In genomic region chr9:63722918-63723317, GRCm38 (mm10) we compare ENCODE assay signal across 20 mouse cellular contexts. TPM values are rescaled to one million over a fixed set of nuclear protein-coding genes. Genes with fewer than 3 reads are reported as not detected.
A peak's percentile ranks its signal among the peaks of the same experiment; 100 is the strongest.
DNase-seq lines count a peak whose midpoint lies in the region; ATAC-seq and TF ChIP-seq lines count a peak whose summit lies in the region.
"Had no signal": no experiment of that assay in that cellular context is flagged by ENCODE, and none has a peak within 500 bp of the region (broad histone marks: within the 10 kb centered on the region; RNA-seq: fewer than 3 reads in every experiment).

No protein-coding gene starts in this region.

- H3K9ac ChIP-seq in lung, postnatal 0 days (replicated peaks; ENCODE audit: low read depth): no peak overlapping the region
- no peak overlapping the region for H3K9ac ChIP-seq in heart, embryonic 16.5 days (ENCODE audit: low read length)
- H3K9ac ChIP-seq: embryonic facial prominence, embryonic 13.5 days; forebrain, embryonic 13.5 days; hindbrain, embryonic 13.5 days; intestine, embryonic 15.5 days had no signal

- H3K27me3 ChIP-seq in heart, embryonic 10.5 days (ENCODE audit: insufficient read depth, poor library complexity, severe bottlenecking): no peaks in the 10 kb centered on the region
- no peaks in the 10 kb centered on the region for H3K27me3 ChIP-seq in lung, postnatal 0 days (replicated peaks; ENCODE audit: insufficient read depth, low read length)
- H3K27me3 ChIP-seq in heart, embryonic 16.5 days (ENCODE audit: control insufficient read depth, insufficient read depth, low read length): no peaks in the 10 kb centered on the region
- H3K27me3 ChIP-seq: embryonic facial prominence, embryonic 13.5 days; forebrain, embryonic 13.5 days; hindbrain, embryonic 13.5 days; intestine, embryonic 15.5 days had no signal

- no peaks in the 10 kb centered on the region for H3K36me3 ChIP-seq in heart, embryonic 10.5 days
- H3K36me3 ChIP-seq in lung, postnatal 0 days (ENCODE audit: insufficient read depth, low read length): no peaks in the 10 kb centered on the region
- H3K36me3 ChIP-seq in heart, embryonic 16.5 days (ENCODE audit: control insufficient read depth, insufficient read depth): no peaks in the 10 kb centered on the region
- H3K36me3 ChIP-seq: hindbrain, embryonic 13.5 days; intestine, embryonic 15.5 days had no signal

- H3K4me2 ChIP-seq in lung, postnatal 0 days (replicated peaks; ENCODE audit: low read depth, low read length): no peak overlapping the region
- H3K4me2 ChIP-seq in heart, embryonic 16.5 days (ENCODE audit: low read depth, low read length): peak overlapping the region; percentile 44
- H3K4me2 ChIP-seq: embryonic facial prominence, embryonic 13.5 days; forebrain, embryonic 13.5 days; hindbrain, embryonic 13.5 days; intestine, embryonic 15.5 days had no signal

- H3K4me1 ChIP-seq in heart, embryonic 10.5 days: peaks cover 99% of the 10 kb centered on the region
- H3K4me1 ChIP-seq in lung, postnatal 0 days (ENCODE audit: insufficient read depth, low read depth, low read length): peaks cover 50% of the 10 kb centered on the region
- peaks cover 86% of the 10 kb centered on the region for H3K4me1 ChIP-seq in heart, embryonic 16.5 days (ENCODE audit: control insufficient read depth, insufficient read depth, low read length)

- H3K4me3 ChIP-seq in heart, embryonic 10.5 days: no peak overlapping the region
- H3K4me3 ChIP-seq in lung, postnatal 0 days (ENCODE audit: low read depth, low read length): no peak overlapping the region
- no peak overlapping the region for H3K4me3 ChIP-seq in heart, embryonic 16.5 days (ENCODE audit: low read length)
- H3K4me3 ChIP-seq: embryonic facial prominence, embryonic 13.5 days; forebrain, embryonic 13.5 days; gastrocnemius, adult 2 months; hindbrain, embryonic 13.5 days; intestine, embryonic 15.5 days had no signal

- intact Hi-C loops in heart, postnatal 25 days (cut with DNase I): no loop called here
- intact Hi-C loops in left cerebral cortex, postnatal 36 days (cut with DNase I): no loop called here

- DNase-seq in heart, embryonic 10.5 days (ENCODE audit: low spot score): peak; percentile 88
- DNase-seq in heart, postnatal 25 days (ENCODE audit: low spot score): no peak
- DNase-seq in lung, postnatal 0 days (ENCODE audit: low spot score): no peak
- DNase-seq in lung, postnatal 25 days (ENCODE audit: low spot score): no peak
- DNase-seq in induced T-regulatory cell, adult 2 months (ENCODE audit: low read depth): peak; percentile 31
- no peak for DNase-seq in left cerebral cortex, postnatal 36 days (ENCODE audit: low spot score in 2 of 2)
- DNase-seq: adrenal gland, postnatal 10 days; cerebellum, adult 11-12 months; cerebellum, adult 9-11 months; cerebellum, postnatal 36 days; gastrocnemius, adult 2 months; gastrocnemius, postnatal 25 days; kidney, adult 18-20 months had no signal

- no peak for ATAC-seq in lung, postnatal 0 days
- ATAC-seq in heart, embryonic 16.5 days (replicated peaks; ENCODE audit: extremely low read depth, insufficient read depth, low FRiP score): peak; percentile 57
- no peak for ATAC-seq in erythroblast, adult 5-6 weeks (replicated peaks; ENCODE audit: low FRiP score, poor library complexity, severe bottlenecking)
- ATAC-seq: forebrain, embryonic 13.5 days; hindbrain, postnatal 0 days; intestine, embryonic 15.5 days had no signal

- peak overlapping the region; percentile 75 for H3K27ac ChIP-seq in heart, embryonic 10.5 days
- H3K27ac ChIP-seq in lung, postnatal 0 days (ENCODE audit: low read length): peak overlapping the region; percentile 52
- peak overlapping the region; percentile 83 for H3K27ac ChIP-seq in heart, embryonic 16.5 days (ENCODE audit: low read length)
- H3K27ac ChIP-seq: embryonic facial prominence, embryonic 13.5 days; forebrain, embryonic 13.5 days; gastrocnemius, adult 2 months; hindbrain, embryonic 13.5 days; hindbrain, postnatal 0 days; intestine, embryonic 15.5 days had no signal

- TF ChIP-seq EP300 in lung, postnatal 0 days (IDR thresholded peaks at IDR 0.05): no peak

- H3K9me3 ChIP-seq in heart, embryonic 10.5 days: no peaks in the 10 kb centered on the region
- H3K9me3 ChIP-seq in lung, postnatal 0 days (ENCODE audit: low read length): no peaks in the 10 kb centered on the region
- H3K9me3 ChIP-seq in heart, embryonic 16.5 days (replicated peaks; ENCODE audit: control insufficient read depth, low read length): no peaks in the 10 kb centered on the region
- H3K9me3 ChIP-seq: embryonic facial prominence, embryonic 13.5 days; forebrain, embryonic 13.5 days; hindbrain, embryonic 13.5 days; intestine, embryonic 15.5 days had no signal

- no peak for TF ChIP-seq CTCF in lung, postnatal 0 days (IDR thresholded peaks at IDR 0.05)

- whole genome bisulfite sequencing in heart, embryonic 10.5 days: 52% methylated on average over 9 of the region's 9 CpGs
- WGBS in lung, postnatal 0 days: 72% methylated on average over 9 of the region's 9 CpGs
- 55% methylated on average over 9 of the region's 9 CpGs for WGBS in heart, embryonic 16.5 days

RNA-seq across cellular contexts. Expression of gene Smad3, which starts 34.9 kb away (rescaled TPM):
- polyA plus RNA-seq in heart, embryonic 10.5 days (2016; fragmentation: Nextera tagmentation; extraction: Ambion mirVana): 15.2 and 20.0 TPM in 2 replicates
- total RNA-seq in heart, postnatal 25 days (2021): 10 to 100 TPM; 14.0 to 14.5 TPM
- polyA plus RNA-seq in lung, postnatal 0 days (2015; fragmentation: Nextera tagmentation; extraction: Ambion mirVana): 11.8 and 12.3 TPM in 2 replicates
- polyA plus RNA-seq in heart, embryonic 16.5 days (2015; fragmentation: Nextera tagmentation; extraction: Ambion mirVana): 12.5 and 13.7 TPM in 2 replicates
- total RNA-seq in erythroblast, adult 5-6 weeks (2015; ENCODE audit: low replicate concordance): 3.5 and 14.6 TPM in 2 replicates
- total RNA-seq in erythroblast, adult 5-6 weeks (2017; ENCODE audit: low replicate concordance): 2.7 and 2.8 TPM in 2 replicates
- 10 to 100 TPM; 45.2 to 71.2 TPM for total RNA-seq in left cerebral cortex, postnatal 36 days (2021)

Comparison
In these comparisons a context has a peak if more than half of its experiments do, and no peak if none do; other contexts are left out.
1. DNase-seq: peak in heart, embryonic 10.5 days (single experiment) and induced T-regulatory cell, adult 2 months (single experiment); none in heart, postnatal 25 days (single experiment), lung, postnatal 0 days (single experiment), lung, postnatal 25 days (single experiment) and left cerebral cortex, postnatal 36 days (0 of 2).
2. Peak in every context shown above with its lines, with median percentiles within 50 percentile points of each other: H3K27ac ChIP-seq.